Mouse (Mus musculus): Measurements from ENCODE around the gene Lactbl1. TPM values are rescaled to one million over a fixed set of nuclear protein-coding genes. Genes with fewer than 3 reads are reported as not detected.

Lactbl1 gene
- polyA plus RNA-seq, 1 experiment from 2014 or later, result not detected

Small RNAs within 50 kb of the gene (microRNA-seq; reads per million reads assigned to microRNA genes)
- not detected for gene Gm22180

Other genes with a start within 250 kb of the Lactbl1 start
- gene Htr1d, start 199.1 kb upstream of the Lactbl1 start, polyA plus RNA-seq (2015; fragmentation: Nextera tagmentation; extraction: Ambion mirVana), result 0.75 and 1.4 TPM in 2 replicates
- gene 6030445D17Rik, start 160.4 kb upstream of the Lactbl1 start, polyA plus RNA-seq (2015; fragmentation: Nextera tagmentation; extraction: Ambion mirVana), result 0.43 TPM in 1 of 2 replicates, not detected in the other
- 70.9 and 77.6 TPM in 2 replicates for gene Luzp1, start 152.9 kb upstream of the Lactbl1 start, polyA plus RNA-seq (2015; fragmentation: Nextera tagmentation; extraction: Ambion mirVana)
- gene Kdm1a, start 19.9 kb upstream of the Lactbl1 start, polyA plus RNA-seq (2015; fragmentation: Nextera tagmentation; extraction: Ambion mirVana), result 76.5 TPM in 2 replicates
- gene Tex46, start 12.2 kb upstream of the Lactbl1 start, polyA plus RNA-seq (2015; fragmentation: Nextera tagmentation; extraction: Ambion mirVana), result not detected in 2 replicates
- 16.8 and 18.6 TPM in 2 replicates for gene Ephb2, start 213.4 kb downstream of the Lactbl1 start, polyA plus RNA-seq (2015; fragmentation: Nextera tagmentation; extraction: Ambion mirVana)

Measured in neural tube, embryonic 13.5 days (tissue).